Mouse (Mus musculus): ENCODE measurements around the gene Usp12. TPM values are rescaled to one million over a fixed set of nuclear protein-coding genes. Genes with fewer than 3 reads are reported as not detected.
"Not testable (repeated sequence)": the region's sequence is repeated elsewhere in the genome, so short reads cannot be mapped to it uniquely, and the experiment has no call there.

Gene Usp12
- total and polyA plus RNA-seq, 3 experiments = 9.1 to 27.7 (median 24.1) TPM

DNA sequence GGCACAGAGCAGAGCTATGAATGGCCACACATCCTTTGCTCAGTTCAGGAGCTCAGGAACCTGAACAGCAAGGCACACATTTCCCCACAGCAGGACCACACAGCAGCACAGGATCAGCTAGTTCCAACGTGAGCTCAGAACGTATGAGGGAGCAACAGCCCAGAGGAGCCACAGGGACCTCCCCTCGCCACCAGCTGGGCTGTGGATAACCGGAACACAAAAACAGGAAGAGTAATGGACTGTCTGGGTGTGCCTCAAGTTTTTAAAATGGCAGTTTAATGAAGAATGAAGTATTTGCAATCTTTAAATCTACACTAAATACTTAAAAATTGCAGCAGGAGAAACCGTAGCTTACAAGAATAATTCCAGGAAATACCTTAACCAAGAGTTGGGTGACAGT lies 44.9 kb downstream of the Usp12 start:
- no peak for ATAC-seq (ENCODE audit: extremely low read depth, insufficient number of reproducible peaks, low FRiP score, poor library complexity, severe bottlenecking)

DNA sequence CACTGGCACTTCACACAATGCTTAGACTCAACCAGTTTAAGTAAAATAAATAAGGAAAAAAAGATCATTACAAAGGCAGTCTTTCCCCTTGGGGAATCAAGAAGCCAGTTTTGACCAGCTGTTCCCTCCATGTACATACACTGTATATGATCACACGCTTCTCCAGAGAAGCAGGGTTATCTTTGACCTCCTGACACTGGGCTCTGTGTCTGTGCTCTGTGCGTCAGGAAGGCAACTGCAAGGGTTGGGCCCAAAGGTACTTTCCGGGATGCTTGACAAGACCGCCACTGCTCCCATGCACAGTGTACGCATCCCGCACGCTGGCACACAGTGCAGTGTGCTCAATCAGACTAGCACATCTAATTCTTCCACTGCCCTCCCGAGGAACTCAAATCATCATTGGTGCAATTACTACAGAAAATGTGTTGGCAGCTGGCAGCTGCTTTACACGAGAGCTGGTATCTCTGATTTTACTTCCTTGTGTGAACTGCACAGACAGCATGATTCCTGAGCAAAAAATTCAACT lies 57.8 kb downstream of the Usp12 start:
- TF ChIP-seq CTCF (IDR thresholded peaks at IDR 0.05; ENCODE audit: low read depth, low read length) (no peak), TAL1 (conservative IDR thresholded peaks at IDR 0.05; ENCODE audit: low read depth, low read length) (no peak), GATA1 (IDR thresholded peaks at IDR 0.05; ENCODE audit: borderline replicate concordance, low read length) (no peak), GATA2 (IDR thresholded peaks at IDR 0.05; ENCODE audit: borderline replicate concordance, low read depth, low read length) (no peak), POLR2AphosphoS5 (IDR thresholded peaks at IDR 0.05; ENCODE audit: insufficient replicate concordance, low read depth, low read length) (no peak)
- DNase-seq (ENCODE audit: low spot score) = no peak
- H3K4me3 ChIP-seq (ENCODE audit: low read depth, low read length) = no peak overlapping the region
- no peaks in the 10 kb centered on the region for H3K27me3 ChIP-seq (ENCODE audit: insufficient read depth, low read length)
- ATAC-seq (ENCODE audit: extremely low read depth, insufficient number of reproducible peaks, low FRiP score, poor library complexity, severe bottlenecking) = no peak
- no peaks in the 10 kb centered on the region for H3K9me3 ChIP-seq (replicated peaks)
- peaks cover 77% of the 10 kb centered on the region for H3K36me3 ChIP-seq (replicated peaks)
- peaks cover 12% of the 10 kb centered on the region for H3K4me1 ChIP-seq (ENCODE audit: insufficient read depth, low read depth, low read length)

More for the DNA sequence above, 44.9 kb downstream of the Usp12 start:
- H3K9me3 ChIP-seq (replicated peaks) = no peaks in the 10 kb centered on the region
- TF ChIP-seq TAL1 (conservative IDR thresholded peaks at IDR 0.05; ENCODE audit: low read depth, low read length) = no peak
- TF ChIP-seq POLR2AphosphoS5 (IDR thresholded peaks at IDR 0.05; ENCODE audit: insufficient replicate concordance, low read depth, low read length) = no peak
- TF ChIP-seq GATA2 (IDR thresholded peaks at IDR 0.05; ENCODE audit: borderline replicate concordance, low read depth, low read length) = no peak
- no peak for TF ChIP-seq GATA1 (IDR thresholded peaks at IDR 0.05; ENCODE audit: borderline replicate concordance, low read length)
- no peak for TF ChIP-seq CTCF (IDR thresholded peaks at IDR 0.05; ENCODE audit: low read depth, low read length)
- H3K36me3 ChIP-seq (replicated peaks) = peaks cover 64% of the 10 kb centered on the region
- H3K4me1 ChIP-seq (ENCODE audit: insufficient read depth, low read depth, low read length) = peaks cover 12% of the 10 kb centered on the region
- no peaks in the 10 kb centered on the region for H3K27me3 ChIP-seq (ENCODE audit: insufficient read depth, low read length)
- DNase-seq (ENCODE audit: low spot score) = no peak
- H3K4me3 ChIP-seq (ENCODE audit: low read depth, low read length) = no peak overlapping the region

DNA sequence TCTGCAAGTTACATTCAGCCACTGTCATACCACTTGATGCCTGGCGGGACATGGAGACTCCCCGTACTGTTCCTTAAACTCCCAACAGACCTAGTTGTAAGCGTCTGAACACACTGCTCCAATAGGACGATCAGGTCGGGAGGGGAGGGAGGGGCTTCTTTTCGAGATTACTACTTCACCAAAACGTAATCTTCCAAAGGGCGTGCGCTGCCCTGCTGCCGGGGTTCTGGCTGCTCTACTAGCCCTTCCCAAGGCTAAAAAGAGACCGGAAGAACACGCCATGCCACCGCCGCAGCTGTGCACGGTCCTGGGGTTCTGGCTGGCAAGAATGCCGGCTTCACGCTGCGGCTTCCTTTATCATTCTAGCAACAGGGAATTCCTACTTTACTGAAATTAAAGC lies 58.5 kb downstream of the Usp12 start:
- DNase-seq (ENCODE audit: low spot score) (no peak), ATAC-seq (ENCODE audit: extremely low read depth, insufficient number of reproducible peaks, low FRiP score, poor library complexity, severe bottlenecking) (no peak)
- Histone ChIP-seq H3K27me3 (ENCODE audit: insufficient read depth, low read length) (no peaks in the 10 kb centered on the region), H3K4me3 (ENCODE audit: low read depth, low read length) (no peak overlapping the region), H3K36me3 (replicated peaks) (peaks cover 75% of the 10 kb centered on the region), H3K9me3 (replicated peaks) (no peaks in the 10 kb centered on the region), H3K4me1 (ENCODE audit: insufficient read depth, low read depth, low read length) (peaks cover 12% of the 10 kb centered on the region)
- TF ChIP-seq GATA1 (IDR thresholded peaks at IDR 0.05; ENCODE audit: borderline replicate concordance, low read length) (no peak), TAL1 (conservative IDR thresholded peaks at IDR 0.05; ENCODE audit: low read depth, low read length) (no peak), CTCF (IDR thresholded peaks at IDR 0.05; ENCODE audit: low read depth, low read length) (no peak)

DNA sequence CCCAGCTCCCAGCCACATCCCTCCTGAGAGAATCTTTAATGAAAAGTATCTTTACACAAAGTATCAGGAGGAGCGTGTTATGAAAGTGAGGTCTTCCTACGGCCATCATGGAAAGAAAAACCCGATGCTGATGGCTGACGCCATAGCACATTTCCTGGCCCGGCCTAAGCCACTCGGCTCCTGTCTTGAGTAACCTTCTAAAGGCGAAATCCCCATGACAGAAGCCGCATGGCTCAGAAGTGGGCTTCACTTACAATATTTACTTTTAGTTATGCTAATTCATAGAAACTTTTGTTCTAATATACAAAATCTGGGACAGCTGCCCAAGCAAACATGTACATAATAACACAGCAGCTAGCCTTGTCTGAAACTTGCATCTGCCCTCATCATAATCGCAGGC lies 59.8 kb downstream of the Usp12 start:
- DNase-seq (ENCODE audit: low spot score); H3K9me3 ChIP-seq (replicated peaks); H3K4me3 ChIP-seq (ENCODE audit: low read depth, low read length); ATAC-seq (ENCODE audit: extremely low read depth, insufficient number of reproducible peaks, low FRiP score, poor library complexity, severe bottlenecking); H3K27me3 ChIP-seq (ENCODE audit: insufficient read depth, low read length): not testable (repeated sequence)
- peaks cover 63% of the 10 kb centered on the region for H3K36me3 ChIP-seq (replicated peaks)
- peaks cover 12% of the 10 kb centered on the region for H3K4me1 ChIP-seq (ENCODE audit: insufficient read depth, low read depth, low read length)

DNA sequence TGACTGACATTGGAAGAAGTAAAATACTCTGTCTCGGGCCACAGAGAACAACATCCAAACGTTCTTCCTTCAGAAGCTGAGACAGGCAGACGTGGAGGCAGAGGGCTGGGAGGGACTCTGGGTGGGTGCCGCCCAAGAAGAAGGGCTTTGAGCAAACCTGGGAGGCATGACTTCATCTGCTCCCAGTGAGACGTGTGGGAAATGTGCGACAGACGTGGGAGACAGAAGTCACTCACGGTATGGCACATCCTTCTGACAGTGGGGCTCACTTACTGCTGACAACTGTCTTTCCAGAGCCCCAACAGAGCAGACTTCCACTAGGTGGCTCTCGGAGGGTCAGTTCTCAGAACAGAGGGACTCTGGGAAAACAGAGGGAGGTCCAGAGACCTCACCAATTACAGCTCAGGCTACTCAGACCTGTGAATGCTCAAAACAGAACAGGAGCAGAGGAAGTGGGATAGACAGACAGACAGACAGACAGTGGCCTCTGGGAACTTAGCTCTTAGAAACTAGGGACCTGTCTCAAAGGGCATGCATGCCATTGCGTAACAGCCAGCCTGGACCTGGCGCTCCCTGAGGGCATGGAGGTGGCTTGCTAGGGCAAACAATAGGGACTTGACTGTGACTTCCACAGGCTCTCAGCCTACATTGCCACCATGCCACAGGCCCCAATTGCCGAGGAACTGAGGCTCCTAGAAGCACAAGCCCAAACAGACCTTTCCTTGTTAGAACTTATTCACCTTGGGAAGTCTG lies 60.7 kb downstream of the Usp12 start:
- Histone ChIP-seq H3K4me3 (ENCODE audit: low read depth, low read length) (no peak overlapping the region), H3K9me3 (replicated peaks) (no peaks in the 10 kb centered on the region), H3K4me1 (ENCODE audit: insufficient read depth, low read depth, low read length) (peaks cover 12% of the 10 kb centered on the region), H3K36me3 (replicated peaks) (peaks cover 53% of the 10 kb centered on the region), H3K27me3 (ENCODE audit: insufficient read depth, low read length) (no peaks in the 10 kb centered on the region)
- DNase-seq (ENCODE audit: low spot score) (no peak), ATAC-seq (ENCODE audit: extremely low read depth, insufficient number of reproducible peaks, low FRiP score, poor library complexity, severe bottlenecking) (no peak)
- no peak for TF ChIP-seq GATA2 (IDR thresholded peaks at IDR 0.05; ENCODE audit: borderline replicate concordance, low read depth, low read length)
- TF ChIP-seq CTCF (IDR thresholded peaks at IDR 0.05; ENCODE audit: low read depth, low read length) = no peak
- no peak for TF ChIP-seq TAL1 (conservative IDR thresholded peaks at IDR 0.05; ENCODE audit: low read depth, low read length)
- TF ChIP-seq GATA1 (IDR thresholded peaks at IDR 0.05; ENCODE audit: borderline replicate concordance, low read length) = no peak
- no peak for TF ChIP-seq POLR2AphosphoS5 (IDR thresholded peaks at IDR 0.05; ENCODE audit: insufficient replicate concordance, low read depth, low read length)

DNA sequence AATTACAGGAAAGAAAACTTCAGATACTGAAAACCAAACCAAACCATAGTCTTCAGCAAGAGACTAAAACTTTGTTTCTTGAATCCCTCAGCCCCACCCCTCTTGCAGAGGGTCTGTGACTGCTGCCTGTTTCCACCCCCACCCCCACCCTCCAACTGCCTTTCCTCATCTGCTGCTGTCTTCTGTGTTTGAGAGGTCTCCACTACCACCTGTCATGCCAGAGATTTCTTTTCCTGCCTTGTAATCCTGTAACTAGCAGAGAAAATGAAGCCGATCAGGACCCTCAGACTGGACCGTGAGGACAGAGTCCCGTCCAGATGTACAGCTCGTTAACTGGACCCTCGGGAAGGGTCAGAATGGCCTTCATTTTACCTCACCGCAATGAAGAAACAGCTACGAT lies 61.4 kb downstream of the Usp12 start:
- TF ChIP-seq GATA2 (IDR thresholded peaks at IDR 0.05; ENCODE audit: borderline replicate concordance, low read depth, low read length) (no peak), GATA1 (IDR thresholded peaks at IDR 0.05; ENCODE audit: borderline replicate concordance, low read length) (no peak), POLR2AphosphoS5 (IDR thresholded peaks at IDR 0.05; ENCODE audit: insufficient replicate concordance, low read depth, low read length) (no peak), CTCF (IDR thresholded peaks at IDR 0.05; ENCODE audit: low read depth, low read length) (no peak)
- Histone ChIP-seq H3K4me3 (ENCODE audit: low read depth, low read length) (no peak overlapping the region), H3K9me3 (replicated peaks) (no peaks in the 10 kb centered on the region), H3K36me3 (replicated peaks) (peaks cover 48% of the 10 kb centered on the region), H3K27me3 (ENCODE audit: insufficient read depth, low read length) (no peaks in the 10 kb centered on the region), H3K4me1 (ENCODE audit: insufficient read depth, low read depth, low read length) (peaks cover 8% of the 10 kb centered on the region)
- DNase-seq (ENCODE audit: low spot score) (no peak), ATAC-seq (ENCODE audit: extremely low read depth, insufficient number of reproducible peaks, low FRiP score, poor library complexity, severe bottlenecking) (no peak)

Measured in G1E (cell line).